Comparison of ENCODE assay signal across 8 mouse cellular contexts in the genomic region with DNA sequence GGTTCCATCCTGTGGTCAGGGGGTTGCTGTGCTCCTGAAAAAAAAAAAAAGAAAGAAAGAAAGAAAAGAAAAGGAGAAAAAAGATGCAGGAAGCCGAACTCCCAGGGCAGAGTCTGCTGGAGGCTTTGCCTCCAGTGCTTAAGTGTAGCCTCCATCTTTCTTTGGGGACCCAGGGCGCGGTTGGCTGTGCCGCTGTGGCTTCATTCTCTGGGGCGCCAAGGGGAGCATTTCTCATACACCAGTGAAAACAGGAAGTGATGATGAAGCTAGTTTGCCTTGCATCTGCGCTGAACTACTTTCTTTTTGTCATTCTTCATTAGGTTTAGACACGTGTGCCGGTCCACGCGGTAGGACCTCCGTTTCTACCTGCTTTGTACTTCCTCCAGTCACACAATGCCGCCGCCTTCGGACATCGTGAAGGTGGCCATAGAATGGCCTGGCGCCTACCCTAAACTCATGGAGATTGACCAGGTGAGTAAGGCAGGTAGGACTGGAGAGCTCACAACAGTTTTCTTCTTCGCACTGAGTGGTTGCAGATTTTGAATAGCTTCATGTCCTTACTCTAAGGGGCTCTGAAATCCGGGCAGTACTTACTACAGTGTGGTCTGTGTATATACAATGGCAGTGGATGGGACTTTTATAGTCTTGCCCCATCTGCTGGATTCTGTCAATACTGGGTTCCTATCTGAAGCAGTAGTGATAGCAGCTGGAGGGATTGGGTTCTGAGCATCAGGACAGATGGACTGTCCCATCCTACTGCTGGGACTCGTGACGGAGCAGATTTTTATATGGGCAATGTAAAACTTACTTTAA.
DNase-seq lines count a peak whose midpoint lies in the region; ATAC-seq and TF ChIP-seq lines count a peak whose summit lies in the region.

No protein-coding gene starts in this region.

- TF ChIP-seq CTCF in bone marrow, adult 2 months (IDR thresholded peaks at IDR 0.05; ENCODE audit: control insufficient read depth, insufficient read depth, low read length) = no peak
- no peak for TF ChIP-seq CTCF in spleen, adult 2 months (IDR thresholded peaks at IDR 0.05; ENCODE audit: extremely low read depth, insufficient read depth, insufficient read length, insufficient replicate concordance)

- H3K27me3 ChIP-seq in embryonic facial prominence, embryonic 14.5 days (replicated peaks; ENCODE audit: control insufficient read depth, insufficient read depth, low read length) = no peaks in the 10 kb centered on the region
- no peaks in the 10 kb centered on the region for H3K27me3 ChIP-seq in embryonic facial prominence, embryonic 10.5 days (replicated peaks; ENCODE audit: low read depth, poor library complexity, severe bottlenecking)
- H3K27me3 ChIP-seq in liver, embryonic 15.5 days = peaks cover 56% of the 10 kb centered on the region
- no peaks in the 10 kb centered on the region for H3K27me3 ChIP-seq in spleen, adult 2 months (ENCODE audit: control insufficient read depth, insufficient read depth, low read length)
- H3K27me3 ChIP-seq in midbrain, embryonic 10.5 days (ENCODE audit: low read depth, poor library complexity, severe bottlenecking) = no peaks in the 10 kb centered on the region

- no peaks in the 10 kb centered on the region for H3K36me3 ChIP-seq in embryonic facial prominence, embryonic 14.5 days (ENCODE audit: control insufficient read depth, insufficient read depth, low read length)
- H3K36me3 ChIP-seq in embryonic facial prominence, embryonic 10.5 days (replicated peaks) = no peaks in the 10 kb centered on the region
- 0 out of 2 replicates have a peak, but pooled peaks cover 6% of the 10 kb centered on the region for H3K36me3 ChIP-seq in liver, embryonic 15.5 days (replicated peaks)
- H3K36me3 ChIP-seq in spleen, adult 2 months (ENCODE audit: control insufficient read depth, insufficient read depth, low read length) = peaks cover 2% of the 10 kb centered on the region
- H3K36me3 ChIP-seq in midbrain, embryonic 10.5 days = no peaks in the 10 kb centered on the region

- DNase-seq in embryonic facial prominence, embryonic 14.5 days (ENCODE audit: low spot score) = no peak
- no peak for DNase-seq in embryonic facial prominence, embryonic 10.5 days (ENCODE audit: low spot score)
- peak; percentile 76 to 84 for DNase-seq in spleen, adult 2 months (ENCODE audit: low read depth in 1 of 2, low spot score in 2 of 2)
- no peak for DNase-seq in midbrain, embryonic 10.5 days (ENCODE audit: low spot score)
- no peak for DNase-seq in urinary bladder, postnatal 25 days (ENCODE audit: low spot score)
- no peak for DNase-seq in right cerebral cortex, postnatal 36 days (ENCODE audit: low spot score in 2 of 2)

- H3K4me1 ChIP-seq in embryonic facial prominence, embryonic 14.5 days (ENCODE audit: control insufficient read depth, insufficient read depth, low read length) = peaks cover 21% of the 10 kb centered on the region
- peaks cover 21% of the 10 kb centered on the region for H3K4me1 ChIP-seq in embryonic facial prominence, embryonic 10.5 days
- H3K4me1 ChIP-seq in bone marrow, adult 2 months (ENCODE audit: control insufficient read depth, insufficient read depth, low read length) = peaks cover 6% of the 10 kb centered on the region; the same call in 1 of the 2 replicates
- H3K4me1 ChIP-seq in liver, embryonic 15.5 days (replicated peaks) = peaks cover 42% of the 10 kb centered on the region
- H3K4me1 ChIP-seq in spleen, adult 2 months (ENCODE audit: control insufficient read depth, insufficient read depth, insufficient read length) = peaks cover 21% of the 10 kb centered on the region; the same call in 1 of the 2 replicates
- peaks cover 23% of the 10 kb centered on the region for H3K4me1 ChIP-seq in midbrain, embryonic 10.5 days

- no peak overlapping the region for H3K4me3 ChIP-seq in embryonic facial prominence, embryonic 14.5 days (ENCODE audit: low read depth, low read length)
- no peak overlapping the region for H3K4me3 ChIP-seq in embryonic facial prominence, embryonic 10.5 days
- peak overlapping the region; percentile 74 for H3K4me3 ChIP-seq in bone marrow, adult 2 months (replicated peaks; ENCODE audit: control insufficient read depth, low read depth, low read length)
- H3K4me3 ChIP-seq in liver, embryonic 15.5 days (replicated peaks) = peak overlapping the region; percentile 35
- H3K4me3 ChIP-seq in spleen, adult 2 months (ENCODE audit: extremely low read depth, insufficient read depth, insufficient read length) = peak overlapping the region; percentile 63
- H3K4me3 ChIP-seq in midbrain, embryonic 10.5 days = no peak overlapping the region

- H3K9ac ChIP-seq in embryonic facial prominence, embryonic 14.5 days (ENCODE audit: low read depth, low read length) = no peak overlapping the region
- no peak overlapping the region for H3K9ac ChIP-seq in liver, embryonic 15.5 days

- H3K27ac ChIP-seq in embryonic facial prominence, embryonic 14.5 days (replicated peaks; ENCODE audit: low read depth, low read length) = peak overlapping the region; percentile 36; the same call in 1 of the 2 replicates
- no peak overlapping the region for H3K27ac ChIP-seq in embryonic facial prominence, embryonic 10.5 days (replicated peaks)
- H3K27ac ChIP-seq in bone marrow, adult 2 months (ENCODE audit: control insufficient read depth, insufficient read depth, low read depth, low read length, poor library complexity) = peak overlapping the region; percentile 52
- peak overlapping the region; percentile 35; the same call in 1 of the 2 replicates for H3K27ac ChIP-seq in liver, embryonic 15.5 days (replicated peaks)
- peak overlapping the region; percentile 92 for H3K27ac ChIP-seq in spleen, adult 2 months (ENCODE audit: insufficient read depth, low read length)
- H3K27ac ChIP-seq in midbrain, embryonic 10.5 days (replicated peaks) = no peak overlapping the region

- peak; percentile 51; the same call in 1 of the 2 replicates for TF ChIP-seq POLR2A in bone marrow, adult 2 months (IDR thresholded peaks at IDR 0.05; ENCODE audit: borderline replicate concordance, control insufficient read depth, low read depth, low read length)
- TF ChIP-seq POLR2A in spleen, adult 2 months (IDR thresholded peaks at IDR 0.05; ENCODE audit: low read depth, low read length) = no peak

- 0 out of 2 replicates have a peak overlapping the region, but pooled peaks have one; percentile 3 for H3K4me2 ChIP-seq in embryonic facial prominence, embryonic 14.5 days (ENCODE audit: low read depth, low read length)
- peak overlapping the region; percentile 53 for H3K4me2 ChIP-seq in liver, embryonic 15.5 days

- ATAC-seq in embryonic facial prominence, embryonic 14.5 days (ENCODE audit: low read depth) = no peak
- no peak for ATAC-seq in liver, embryonic 15.5 days (ENCODE audit: insufficient read depth)

- 89% methylated on average over 20 of the region's 20 CpGs for WGBS in embryonic facial prominence, embryonic 14.5 days
- WGBS in embryonic facial prominence, embryonic 10.5 days = 93% methylated on average over 20 of the region's 20 CpGs
- WGBS in bone marrow, adult 2 months = 2% methylated on average over 20 of the region's 20 CpGs
- WGBS in liver, embryonic 15.5 days (ENCODE audit: insufficient replicate concordance) = 17% methylated on average over 20 of the region's 20 CpGs
- 7% methylated on average over 20 of the region's 20 CpGs for WGBS in spleen, adult 2 months
- WGBS in midbrain, embryonic 10.5 days = 93% methylated on average over 20 of the region's 20 CpGs

- H3K9me3 ChIP-seq in embryonic facial prominence, embryonic 14.5 days (ENCODE audit: control insufficient read depth, low read length) = no peaks in the 10 kb centered on the region
- H3K9me3 ChIP-seq in embryonic facial prominence, embryonic 10.5 days = no peaks in the 10 kb centered on the region
- no peaks in the 10 kb centered on the region for H3K9me3 ChIP-seq in liver, embryonic 15.5 days (replicated peaks)
- H3K9me3 ChIP-seq in midbrain, embryonic 10.5 days (replicated peaks) = no peaks in the 10 kb centered on the region

Comparison
In these comparisons a context has a peak if more than half of its experiments do, and no peak if none do; other contexts are left out.
1. H3K27ac ChIP-seq: peak in embryonic facial prominence, embryonic 14.5 days (single experiment), bone marrow, adult 2 months (single experiment), liver, embryonic 15.5 days (single experiment) and spleen, adult 2 months (single experiment); none in embryonic facial prominence, embryonic 10.5 days (single experiment) and midbrain, embryonic 10.5 days (single experiment).
2. DNase-seq: peak in spleen, adult 2 months (2 of 2); none in embryonic facial prominence, embryonic 14.5 days (single experiment), embryonic facial prominence, embryonic 10.5 days (single experiment), midbrain, embryonic 10.5 days (single experiment), urinary bladder, postnatal 25 days (single experiment) and right cerebral cortex, postnatal 36 days (0 of 2).
3. H3K4me3 ChIP-seq: peak in bone marrow, adult 2 months (single experiment), liver, embryonic 15.5 days (single experiment) and spleen, adult 2 months (single experiment); none in embryonic facial prominence, embryonic 14.5 days (single experiment), embryonic facial prominence, embryonic 10.5 days (single experiment) and midbrain, embryonic 10.5 days (single experiment).